In genomic region chr2:90641710-90642039, GRCm38 (mm10) we compare ENCODE assay signal across 25 mouse cellular contexts. TPM values are rescaled to one million over a fixed set of nuclear protein-coding genes. Genes with fewer than 3 reads are reported as not detected.
DNase-seq lines count a peak whose midpoint lies in the region; ATAC-seq and TF ChIP-seq lines count a peak whose summit lies in the region.
"Had no signal": no experiment of that assay in that cellular context is flagged by ENCODE, and none has a peak within 500 bp of the region (broad histone marks: within the 10 kb centered on the region; RNA-seq: fewer than 3 reads in every experiment).

No protein-coding gene starts in this region.

- no peak for ATAC-seq in stomach, embryonic 15.5 days (ENCODE audit: insufficient read depth, low FRiP score, low read depth)
- ATAC-seq in stomach, postnatal 0 days (ENCODE audit: low FRiP score, low TSS enrichment), result no peak
- peak; percentile 45 for ATAC-seq in granulocyte monocyte progenitor cell, adult 5-6 weeks (replicated peaks; ENCODE audit: poor library complexity, severe bottlenecking)
- ATAC-seq in megakaryocyte progenitor cell, adult 5-6 weeks (replicated peaks; ENCODE audit: poor library complexity), result peak; percentile 29
- no peak for ATAC-seq in activated CD4-positive, CD25-positive, alpha-beta regulatory T cell, adult 4 months
- ATAC-seq: forebrain, embryonic 14.5 days had no signal

- no peak overlapping the region for H3K9ac ChIP-seq in stomach, embryonic 15.5 days
- no peak overlapping the region for H3K9ac ChIP-seq in stomach, postnatal 0 days (ENCODE audit: low read length)
- H3K9ac ChIP-seq: embryonic facial prominence, embryonic 12.5 days; hindbrain, embryonic 14.5 days; kidney, embryonic 15.5 days; limb, embryonic 13.5 days; midbrain, embryonic 12.5 days had no signal

- intact Hi-C loops in heart, postnatal 10 days (cut with DNase I), result no loop called here

- no peaks in the 10 kb centered on the region for H3K36me3 ChIP-seq in stomach, embryonic 15.5 days
- H3K36me3 ChIP-seq in stomach, postnatal 0 days (ENCODE audit: control insufficient read depth, insufficient read depth, low read length), result no peaks in the 10 kb centered on the region
- H3K36me3 ChIP-seq: embryonic facial prominence, embryonic 12.5 days; kidney, embryonic 15.5 days; limb, embryonic 13.5 days; midbrain, embryonic 12.5 days had no signal

- TF ChIP-seq CTCF in stomach, postnatal 0 days (IDR thresholded peaks at IDR 0.05; ENCODE audit: low read depth), result no peak

- H3K4me1 ChIP-seq in stomach, embryonic 15.5 days, result peaks cover 17% of the 10 kb centered on the region; the same call in 1 of the 2 replicates
- H3K4me1 ChIP-seq in stomach, postnatal 0 days (replicated peaks; ENCODE audit: control insufficient read depth, insufficient read depth), result no peaks in the 10 kb centered on the region
- H3K4me1 ChIP-seq: embryonic facial prominence, embryonic 12.5 days; midbrain, embryonic 12.5 days had no signal

- H3K27me3 ChIP-seq in stomach, embryonic 15.5 days (replicated peaks), result no peaks in the 10 kb centered on the region
- no peaks in the 10 kb centered on the region for H3K27me3 ChIP-seq in stomach, postnatal 0 days (ENCODE audit: control insufficient read depth, insufficient read depth, low read length)
- H3K27me3 ChIP-seq: embryonic facial prominence, embryonic 12.5 days; kidney, embryonic 15.5 days; midbrain, embryonic 12.5 days had no signal

- 83% methylated on average over 4 of the region's 4 CpGs for WGBS in stomach, embryonic 15.5 days
- whole genome bisulfite sequencing in stomach, postnatal 0 days, result 83% methylated on average over 4 of the region's 4 CpGs

- TF ChIP-seq EP300 in stomach, postnatal 0 days (optimal IDR thresholded peaks at IDR 0.05), result no peak

- H3K9me3 ChIP-seq in stomach, embryonic 15.5 days, result no peaks in the 10 kb centered on the region
- no peaks in the 10 kb centered on the region for H3K9me3 ChIP-seq in stomach, postnatal 0 days (ENCODE audit: control insufficient read depth, low read length)
- H3K9me3 ChIP-seq: embryonic facial prominence, embryonic 12.5 days; kidney, embryonic 15.5 days; limb, embryonic 13.5 days; midbrain, embryonic 12.5 days had no signal

- no peak for DNase-seq in stomach, postnatal 0 days (ENCODE audit: low spot score)
- no peak for DNase-seq in heart, postnatal 10 days
- DNase-seq in kidney, postnatal 4 days, result no peak
- DNase-seq: cerebellum, adult 8-10 months; cerebellum, postnatal 25 days; embryo, embryonic 11 days; gastrocnemius, postnatal 25 days; heart, postnatal 4 days; kidney, adult 18-20 months; kidney, postnatal 25 days; thymus, postnatal 25 days had no signal

- H3K27ac ChIP-seq in stomach, embryonic 15.5 days, result peak overlapping the region; percentile 3; the same call in 1 of the 2 replicates
- no peak overlapping the region for H3K27ac ChIP-seq in stomach, postnatal 0 days (replicated peaks)
- H3K27ac ChIP-seq: embryonic facial prominence, embryonic 12.5 days; hindbrain, embryonic 14.5 days; kidney, embryonic 15.5 days; layer of hippocampus, adult 2 months; left cerebral cortex, adult 2 months; limb, embryonic 13.5 days; midbrain, embryonic 12.5 days had no signal

- H3K4me2 ChIP-seq in stomach, embryonic 15.5 days, result no peak overlapping the region
- no peak overlapping the region for H3K4me2 ChIP-seq in stomach, postnatal 0 days (replicated peaks; ENCODE audit: low read depth)
- H3K4me2 ChIP-seq: embryonic facial prominence, embryonic 12.5 days; heart, embryonic 11.5 days; hindbrain, embryonic 14.5 days; kidney, embryonic 15.5 days; limb, embryonic 13.5 days; liver, embryonic 11.5 days; midbrain, embryonic 12.5 days had no signal

- H3K4me3 ChIP-seq in stomach, embryonic 15.5 days (replicated peaks), result no peak overlapping the region
- no peak overlapping the region for H3K4me3 ChIP-seq in stomach, postnatal 0 days (ENCODE audit: low read depth, low read length)
- H3K4me3 ChIP-seq: embryonic facial prominence, embryonic 12.5 days; kidney, embryonic 15.5 days; layer of hippocampus, adult 2 months; left cerebral cortex, adult 2 months; limb, embryonic 13.5 days; midbrain, embryonic 12.5 days had no signal

RNA-seq across cellular contexts. Expression of gene Nup160, which starts 35.3 kb away (rescaled TPM):
- 40.4 and 42.7 TPM in 2 replicates for polyA plus RNA-seq in stomach, embryonic 15.5 days (2015; fragmentation: Nextera tagmentation; extraction: Ambion mirVana)
- 8.1 and 8.4 TPM in 2 replicates for polyA plus RNA-seq in stomach, postnatal 0 days (2015; fragmentation: Nextera tagmentation; extraction: Ambion mirVana)
- total RNA-seq in granulocyte monocyte progenitor cell, adult 5-6 weeks (2014; fragmentation: Nextera tagmentation), result 54.1 and 69.9 TPM in 2 replicates
- 47.4 and 53.9 TPM in 2 replicates for total RNA-seq in granulocyte monocyte progenitor cell, adult 5-6 weeks (2017)
- total RNA-seq in megakaryocyte progenitor cell, adult 5-6 weeks (2015), result 79.3 and 81.3 TPM in 2 replicates
- 50.9 and 61.7 TPM in 2 replicates for total RNA-seq in megakaryocyte progenitor cell, adult 5-6 weeks (2017)
- 10 to 100 TPM; 23.4 to 28.1 TPM for polyA plus RNA-seq in activated CD4-positive, CD25-positive, alpha-beta regulatory T cell, adult 4 months (2017; shearing (Covaris generic))
- total RNA-seq in heart, postnatal 10 days (2021), result 10 to 100 TPM; 13.7 to 17.5 TPM

Comparison
In these comparisons a context has a peak if more than half of its experiments do, and no peak if none do; other contexts are left out.
1. ATAC-seq: peak in granulocyte monocyte progenitor cell, adult 5-6 weeks (single experiment) and megakaryocyte progenitor cell, adult 5-6 weeks (single experiment); none in stomach, embryonic 15.5 days (single experiment), stomach, postnatal 0 days (single experiment) and activated CD4-positive, CD25-positive, alpha-beta regulatory T cell, adult 4 months (single experiment).